Mouse (Mus musculus) frontal cortex, postnatal 10 days (tissue): Measurements from ENCODE around the gene Nsun7.

Source experiments
- DNase-seq, 2 experiments: peaks; one replicate each; pipeline ENCODE4 v3.0.0; 2022; ENCODE audit warnings: low spot score in 2 of 2, mixed read lengths in 1 of 2

Gene Nsun7

GRCm38 (mm10) chr5:66337025-66337968, 77.6 kb downstream of the Nsun7 start:
- DNase-seq = peak in 1 of 2 experiments; percentile 25

- no peak for DNase-seq
Measured at GRCm38 (mm10) chr5:66337969-66338345, 78.3 kb downstream of the Nsun7 start.

- DNase-seq = no peak
Measured at GRCm38 (mm10) chr5:66338583-66338982, 78.9 kb downstream of the Nsun7 start.

- DNase-seq = no peak
Measured at GRCm38 (mm10) chr5:66340356-66341102, 80.8 kb downstream of the Nsun7 start.

GRCm38 (mm10) chr5:66341848-66342247, 82.2 kb downstream of the Nsun7 start:
- no peak for DNase-seq

- DNase-seq = no peak
Measured at GRCm38 (mm10) chr5:66342285-66342684, 82.6 kb downstream of the Nsun7 start.

GRCm38 (mm10) chr5:66344182-66344581, 84.5 kb downstream of the Nsun7 start:
- DNase-seq = no peak

- no peak for DNase-seq
Measured at GRCm38 (mm10) chr5:66345140-66345539, 85.4 kb downstream of the Nsun7 start.

- no peak for DNase-seq
Measured at GRCm38 (mm10) chr5:66346756-66347155, 87.1 kb downstream of the Nsun7 start.
